Mouse (Mus musculus): ENCODE results near the gene Ankfy1.
A peak's percentile ranks its signal among the peaks of the same experiment; 100 is the strongest.
"Not testable (repeated sequence)": the region's sequence is repeated elsewhere in the genome, so short reads cannot be mapped to it uniquely, and the experiment has no call there.

The Ankfy1 gene

DNA sequence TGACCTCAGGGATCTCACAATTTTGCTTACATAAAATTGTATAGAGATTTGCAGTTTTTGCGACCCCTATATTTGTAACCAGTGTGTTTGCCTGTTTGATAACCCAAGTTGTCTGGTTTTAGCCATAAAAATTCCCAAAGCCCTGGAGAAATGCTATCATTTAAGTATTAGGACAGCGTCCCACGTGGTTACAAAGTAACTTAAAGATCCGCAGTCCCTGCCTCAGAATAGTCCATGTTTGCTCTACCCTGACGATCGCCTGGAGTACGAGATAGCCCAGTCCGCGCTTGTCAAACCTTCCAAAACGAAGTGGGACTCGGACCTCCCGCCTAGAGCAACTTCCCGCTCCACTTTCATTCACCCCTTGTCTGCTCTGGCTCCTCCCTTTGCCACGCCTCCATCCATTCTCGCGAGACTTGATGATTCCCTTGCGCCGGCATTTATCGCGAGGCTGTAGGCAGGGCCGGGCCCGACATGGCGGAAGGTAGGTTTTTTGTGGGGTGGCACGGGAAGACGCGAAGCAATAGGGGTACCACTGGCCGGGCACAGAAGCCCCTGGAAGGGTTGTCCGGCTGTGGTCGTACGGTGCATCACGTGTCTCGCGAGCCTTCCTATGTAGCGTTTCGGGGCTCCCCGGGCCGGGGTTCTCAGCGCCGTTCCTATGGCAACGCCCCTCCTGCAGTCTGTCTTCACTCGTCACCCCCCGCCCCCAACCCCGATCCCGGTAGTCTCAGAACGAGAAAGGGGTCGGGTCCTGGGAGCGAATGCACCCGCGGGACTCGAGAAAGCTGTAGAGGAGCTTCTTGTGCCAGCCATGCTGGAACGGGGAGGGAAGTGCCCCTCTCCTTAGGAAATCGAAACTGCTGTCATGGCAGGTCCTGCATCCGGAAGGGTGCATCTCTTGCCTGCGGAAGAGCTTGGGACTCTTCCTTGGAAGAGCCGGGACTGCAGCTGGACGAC lies at the start of gene Ankfy1:
Gene Ankfy1 (plus strand): TSS at position 456 of the 960 bp plus-strand sequence.
- DNase-seq (ENCODE audit: low read depth, low spot score), result peak; percentile 96

DNA sequence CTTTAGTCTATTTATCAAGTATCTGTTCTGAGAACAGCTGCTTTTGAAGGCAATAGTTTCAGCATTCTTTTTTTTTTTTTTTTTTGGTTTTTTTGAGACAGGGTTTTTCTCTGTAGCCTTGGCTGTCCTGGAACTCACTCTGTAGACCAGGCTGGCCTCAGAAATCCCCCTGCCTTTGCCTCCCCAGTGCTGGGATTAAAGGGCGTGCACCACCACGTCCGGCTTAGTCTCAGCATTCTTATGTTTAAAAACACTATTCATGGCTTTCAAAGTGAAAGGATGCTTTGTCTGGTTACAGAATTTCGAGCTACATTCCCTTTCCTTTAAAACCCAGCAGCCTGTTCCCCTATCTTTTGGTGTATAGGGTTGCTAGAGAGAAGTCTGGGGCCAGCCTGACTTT lies 47.1 kb upstream of the Ankfy1 start:
- no peak for DNase-seq (ENCODE audit: low read depth, low spot score)

- no peak for DNase-seq (ENCODE audit: low read depth, low spot score)
These were observed 44.4 kb upstream of the Ankfy1 start for GRCm38 (mm10) chr11:72645386-72645785.

- DNase-seq (ENCODE audit: low read depth, low spot score), result no peak
These were observed 39.5 kb upstream of the Ankfy1 start for GRCm38 (mm10) chr11:72650347-72650746.

DNA sequence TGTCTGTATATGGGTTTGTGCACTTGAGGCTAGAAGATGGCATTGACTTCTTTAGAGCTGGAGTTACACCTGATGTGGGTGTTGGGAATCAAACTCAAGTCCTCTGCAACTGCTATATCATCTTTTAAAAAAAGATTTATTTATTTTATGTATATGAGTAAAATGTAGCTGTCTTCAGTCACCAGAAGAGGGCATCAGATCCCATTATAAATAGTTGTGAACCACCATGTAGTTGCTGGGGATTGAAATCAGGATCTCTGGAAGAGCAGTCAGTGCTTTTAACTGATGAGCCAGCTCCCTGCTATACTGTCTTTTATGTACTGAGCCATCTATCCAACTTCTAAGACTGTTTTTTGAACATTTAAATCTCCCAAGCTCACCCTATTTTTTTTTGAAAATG lies 29.9 kb upstream of the Ankfy1 start:
- DNase-seq (ENCODE audit: low read depth, low spot score), result no peak

DNA sequence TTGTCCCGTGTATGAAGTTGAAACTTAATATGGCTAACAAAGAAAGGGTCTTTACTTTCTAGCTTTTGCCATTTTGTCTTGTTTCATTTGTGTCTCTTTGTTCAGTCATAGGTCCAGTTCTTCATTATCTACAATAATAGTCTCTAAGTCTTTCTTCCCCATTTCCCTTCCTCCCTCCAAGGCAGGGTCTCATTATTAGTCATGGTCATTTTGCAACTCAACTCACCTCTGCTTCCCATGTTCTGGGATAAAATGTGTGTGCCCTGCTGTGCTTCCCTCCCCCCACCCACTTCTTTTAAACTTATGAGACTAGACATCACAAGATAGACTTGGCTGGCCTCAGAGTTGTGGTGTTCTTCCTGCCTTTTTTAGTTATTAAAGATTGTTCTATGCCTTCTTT lies 29.4 kb upstream of the Ankfy1 start:
- DNase-seq (ENCODE audit: low read depth, low spot score), result no peak

GRCm38 (mm10) chr11:72664641-72665040 lies 25.2 kb upstream of the Ankfy1 start:
- no peak for DNase-seq (ENCODE audit: low read depth, low spot score)

- no peak for DNase-seq (ENCODE audit: low read depth, low spot score)
These were observed 19.2 kb upstream of the Ankfy1 start for GRCm38 (mm10) chr11:72670634-72671033.

- DNase-seq (ENCODE audit: low read depth, low spot score), result no peak
These were observed 18.4 kb upstream of the Ankfy1 start for GRCm38 (mm10) chr11:72671294-72671988.

- DNase-seq (ENCODE audit: low read depth, low spot score), result no peak
These were observed 17.4 kb upstream of the Ankfy1 start for GRCm38 (mm10) chr11:72672438-72672837.

DNA sequence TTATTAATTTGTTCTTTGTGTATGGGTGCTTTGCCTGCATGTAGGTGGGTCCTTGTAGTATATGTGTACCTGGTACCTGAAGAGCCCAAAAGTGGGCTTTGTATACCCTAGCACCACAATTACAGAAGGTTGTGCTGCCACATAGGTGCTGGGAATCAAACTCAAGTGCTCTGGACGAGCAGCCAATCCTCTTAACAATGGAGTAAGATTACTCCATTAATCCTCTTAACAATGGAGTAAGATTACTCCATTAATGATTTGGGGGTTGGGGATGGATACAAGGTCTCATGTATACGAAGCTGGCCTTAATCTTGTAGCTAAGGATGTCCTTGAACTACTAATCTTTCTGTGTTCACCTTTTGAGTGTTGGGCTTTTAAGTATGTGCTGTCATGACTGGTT lies 14.5 kb upstream of the Ankfy1 start:
- DNase-seq (ENCODE audit: low read depth, low spot score), result no peak

- DNase-seq (ENCODE audit: low read depth, low spot score), result no peak
These were observed 9.1 kb upstream of the Ankfy1 start for GRCm38 (mm10) chr11:72680726-72681125.

GRCm38 (mm10) chr11:72683402-72683801 lies 6.4 kb upstream of the Ankfy1 start:
- DNase-seq (ENCODE audit: low read depth, low spot score), result no peak

GRCm38 (mm10) chr11:72686697-72687096 lies 3.1 kb upstream of the Ankfy1 start:
- no peak for DNase-seq (ENCODE audit: low read depth, low spot score)

DNA sequence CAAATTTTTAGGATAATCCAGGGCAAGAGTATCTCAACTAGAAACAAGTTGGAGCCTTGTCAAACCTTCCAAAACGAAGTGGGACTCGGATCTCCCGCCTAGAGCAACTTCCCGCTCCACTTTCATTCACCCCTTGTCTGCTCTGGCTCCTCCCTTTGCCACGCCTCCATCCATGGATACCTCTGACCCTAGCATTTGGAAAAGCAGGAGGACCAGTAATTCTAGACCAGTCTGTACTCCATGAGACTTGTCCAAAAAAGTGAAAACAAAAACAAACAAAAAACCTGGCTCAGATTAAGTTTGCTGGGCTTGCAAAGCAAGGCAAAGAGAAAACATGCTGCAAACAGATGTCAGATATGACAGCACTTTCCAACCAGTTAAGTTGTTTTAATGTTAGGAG lies 1.6 kb upstream of the Ankfy1 start:
- DNase-seq (ENCODE audit: low read depth, low spot score), result no peak

DNA sequence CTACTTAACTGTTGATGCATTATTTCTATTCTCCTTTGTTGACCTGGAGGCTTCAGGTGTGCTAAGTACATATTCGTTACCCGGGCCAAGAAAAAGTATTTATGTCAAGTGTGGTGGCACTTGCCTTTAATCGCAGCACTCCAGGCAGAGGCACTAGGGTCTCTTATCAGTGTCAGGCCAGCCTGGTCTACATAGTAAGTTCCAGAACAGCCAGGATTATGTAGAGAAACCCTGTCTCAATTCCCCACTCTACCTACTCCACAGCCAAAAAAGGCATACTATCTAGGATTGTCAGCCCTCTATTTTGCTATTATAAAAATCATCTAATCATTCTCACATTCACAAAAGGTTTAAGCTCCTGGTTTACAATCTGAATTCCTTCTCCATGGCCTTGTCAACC lies 691 bp upstream of the Ankfy1 start:
- no peak for DNase-seq (ENCODE audit: low read depth, low spot score)

GRCm38 (mm10) chr11:72692353-72692752 lies 2.5 kb downstream of the Ankfy1 start:
- DNase-seq (ENCODE audit: low read depth, low spot score), result no peak

DNA sequence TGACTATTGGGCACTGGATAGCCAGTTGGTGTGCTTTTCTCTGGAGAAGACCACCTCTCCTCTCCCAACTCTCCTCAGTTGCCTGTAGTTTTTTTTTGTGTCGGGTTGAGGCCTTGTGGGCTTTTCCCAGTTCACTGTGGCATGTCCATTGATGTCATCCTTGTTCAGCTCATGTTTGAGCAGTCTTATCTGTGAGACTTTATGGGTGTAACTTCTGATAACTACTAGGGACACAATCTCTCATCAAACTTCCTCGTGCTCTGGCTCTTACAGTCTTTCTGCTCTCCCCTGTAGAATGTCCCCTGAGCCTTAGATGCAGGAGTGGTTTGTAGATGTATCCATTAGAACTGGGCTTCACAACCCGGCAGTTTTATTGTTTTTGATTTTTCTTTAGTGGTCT lies 5.2 kb downstream of the Ankfy1 start:
- no peak for DNase-seq (ENCODE audit: low read depth, low spot score)

- no peak for DNase-seq (ENCODE audit: low read depth, low spot score)
These were observed 6.7 kb downstream of the Ankfy1 start for GRCm38 (mm10) chr11:72696368-72696971.

- DNase-seq (ENCODE audit: low read depth, low spot score), result no peak
These were observed 7.5 kb downstream of the Ankfy1 start for GRCm38 (mm10) chr11:72697323-72697722.

- not testable (repeated sequence) for DNase-seq (ENCODE audit: low read depth, low spot score)
These were observed 15.3 kb downstream of the Ankfy1 start for GRCm38 (mm10) chr11:72705111-72705510.

- DNase-seq (ENCODE audit: low read depth, low spot score), result no peak
These were observed 22.9 kb downstream of the Ankfy1 start for GRCm38 (mm10) chr11:72712721-72713120.

Data from forelimb bud, embryonic 11.5 days (tissue).